Mouse (Mus musculus): Measurements from ENCODE around the gene Cacng2.

Cacng2 gene

DNA sequence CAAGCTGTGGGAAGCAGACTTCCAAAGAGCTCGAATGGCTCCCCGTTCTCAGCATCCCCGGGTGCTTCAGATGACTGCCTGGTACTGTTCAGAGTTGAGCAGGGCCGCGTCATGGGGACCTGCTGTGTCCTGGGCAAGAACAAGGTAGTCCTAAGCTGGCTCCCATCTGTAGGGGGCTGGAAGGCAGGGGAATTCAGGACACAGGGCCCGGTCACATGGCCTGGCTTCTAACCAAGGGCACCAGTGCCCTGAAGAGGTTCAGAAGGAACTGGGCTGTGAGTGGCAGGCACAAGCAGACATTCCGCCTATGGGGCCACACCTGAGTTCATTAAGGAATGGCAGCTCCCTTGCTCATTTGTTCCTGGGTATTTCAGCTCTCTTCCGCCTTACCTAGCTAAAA, 37.7 kb downstream of the Cacng2 start:
- DNase-seq (ENCODE audit: low spot score in 2 of 2), result no peak

DNA sequence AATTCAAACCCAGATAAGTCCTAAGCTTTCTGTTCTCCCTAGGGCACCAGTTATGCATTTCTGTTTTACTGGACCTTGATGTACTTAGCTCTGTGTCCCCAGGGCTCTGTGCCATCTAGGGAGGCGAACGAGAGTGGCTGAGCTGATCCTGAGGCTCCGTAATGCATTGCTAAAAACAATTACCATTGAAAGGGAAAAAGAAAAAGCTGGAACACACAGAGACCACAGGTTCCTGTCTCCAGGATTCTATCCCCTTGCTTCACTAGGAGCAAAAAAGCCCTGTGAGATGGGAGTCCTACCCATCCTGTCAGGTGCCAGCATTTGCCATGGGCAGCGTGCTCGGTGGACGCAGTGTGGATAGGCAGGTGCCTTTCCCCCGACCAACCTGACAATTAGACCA, 38.4 kb downstream of the Cacng2 start:
- no peak for DNase-seq (ENCODE audit: low spot score in 2 of 2)

DNA sequence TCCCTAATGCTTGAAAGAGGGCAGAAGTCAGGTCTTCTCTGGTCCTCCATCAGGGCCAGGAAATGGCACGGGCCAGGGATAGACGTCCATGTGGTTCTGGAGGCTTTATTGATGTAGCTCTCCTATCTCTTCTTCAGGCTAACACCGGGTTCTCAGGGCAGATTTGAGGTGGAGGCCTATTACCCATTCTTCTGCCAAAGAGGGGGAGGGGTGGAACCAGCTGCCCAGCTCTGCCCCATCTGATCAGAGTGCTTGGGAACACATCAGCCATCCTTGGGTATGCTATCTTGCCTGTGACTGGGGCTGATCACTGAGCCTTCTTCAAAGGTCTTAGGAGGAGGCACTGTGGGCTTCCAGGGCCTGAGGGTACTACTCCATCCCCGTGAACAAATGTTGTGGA, 39.5 kb downstream of the Cacng2 start:
- DNase-seq (ENCODE audit: low spot score in 2 of 2), result no peak

DNA sequence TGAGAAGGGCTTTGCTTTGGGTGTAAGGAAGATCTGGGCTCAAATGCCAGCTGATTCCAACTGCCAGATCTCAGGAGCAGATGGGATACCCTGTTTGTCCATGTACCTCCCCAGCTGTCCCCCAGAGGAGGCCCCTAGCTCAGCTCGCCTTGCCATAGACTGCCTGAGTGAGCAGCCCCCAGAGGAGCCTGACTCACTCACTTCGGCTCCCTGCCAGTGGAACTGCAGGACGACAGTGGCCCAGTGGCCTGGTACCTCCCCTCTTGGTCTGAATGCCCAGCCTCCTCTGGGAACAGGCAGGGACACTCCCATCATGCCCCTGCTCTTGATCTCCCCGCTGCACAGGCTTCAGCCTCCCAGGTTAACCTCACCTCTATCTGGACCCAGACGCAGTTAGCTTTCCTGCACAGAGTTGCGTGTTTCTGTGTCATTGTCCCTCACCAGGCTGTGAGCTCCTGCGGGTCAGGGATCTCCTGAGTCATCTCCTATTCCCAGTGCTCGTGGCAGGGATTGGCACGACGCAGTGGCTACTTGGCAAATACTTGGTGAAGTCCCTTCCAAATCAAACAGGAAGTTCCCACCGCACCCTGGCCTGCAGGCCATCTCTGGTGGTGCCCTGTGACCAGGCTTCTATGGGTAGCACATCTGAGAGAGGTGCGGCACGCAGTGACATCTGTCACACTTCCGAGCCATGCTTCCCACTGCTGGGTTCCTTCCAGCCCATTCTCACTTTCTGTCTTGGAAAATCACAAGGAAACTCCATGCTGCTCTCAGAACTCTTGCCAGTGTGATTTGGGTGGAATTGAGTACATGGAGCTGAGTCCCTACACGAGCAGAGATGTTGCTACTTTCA, 40.8 kb downstream of the Cacng2 start:
- peak in 1 of 2 experiments; percentile 51 for DNase-seq (ENCODE audit: low spot score in 2 of 2)

DNA sequence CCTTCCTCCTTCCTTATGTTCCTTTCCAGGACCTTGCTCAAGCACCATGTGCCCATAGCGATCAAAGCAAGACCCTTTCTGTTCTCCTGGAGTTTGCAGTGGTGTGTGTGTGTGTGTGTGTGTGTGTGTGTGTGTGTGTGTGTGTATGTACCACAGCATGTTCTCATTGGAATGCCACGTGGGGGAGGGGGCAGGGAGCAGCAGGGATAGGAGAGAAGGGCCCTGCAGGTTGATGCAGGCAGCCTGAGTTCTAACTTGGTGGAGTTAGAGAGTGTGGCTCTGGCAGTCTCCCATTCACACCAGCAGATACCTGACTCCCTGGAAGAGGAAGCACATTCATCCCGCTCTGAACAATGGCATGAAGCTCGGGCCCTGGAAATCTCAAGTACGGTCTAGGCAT, 41.6 kb downstream of the Cacng2 start:
- no peak for DNase-seq (ENCODE audit: low spot score in 2 of 2)

DNA sequence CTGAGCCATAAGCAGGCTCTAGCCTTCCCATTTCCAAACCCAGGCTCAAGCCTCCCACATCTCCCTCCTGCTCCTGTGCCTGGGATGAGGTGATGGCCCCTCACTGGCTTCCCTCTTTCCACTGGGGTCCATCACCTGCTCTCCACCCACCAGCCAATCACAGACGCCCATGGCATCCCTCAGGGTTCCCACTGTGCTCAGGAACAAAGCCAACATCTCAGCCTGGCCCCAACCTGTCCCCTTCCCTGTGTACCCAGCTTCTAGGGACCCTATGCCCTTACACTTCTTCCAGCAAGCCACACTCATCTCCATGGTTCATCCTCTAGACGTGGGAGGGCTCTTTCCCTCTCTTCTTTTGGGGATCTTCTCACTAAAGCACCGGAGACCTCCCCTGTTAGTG, 43.9 kb downstream of the Cacng2 start:
- no peak for DNase-seq (ENCODE audit: low spot score in 2 of 2)

DNA sequence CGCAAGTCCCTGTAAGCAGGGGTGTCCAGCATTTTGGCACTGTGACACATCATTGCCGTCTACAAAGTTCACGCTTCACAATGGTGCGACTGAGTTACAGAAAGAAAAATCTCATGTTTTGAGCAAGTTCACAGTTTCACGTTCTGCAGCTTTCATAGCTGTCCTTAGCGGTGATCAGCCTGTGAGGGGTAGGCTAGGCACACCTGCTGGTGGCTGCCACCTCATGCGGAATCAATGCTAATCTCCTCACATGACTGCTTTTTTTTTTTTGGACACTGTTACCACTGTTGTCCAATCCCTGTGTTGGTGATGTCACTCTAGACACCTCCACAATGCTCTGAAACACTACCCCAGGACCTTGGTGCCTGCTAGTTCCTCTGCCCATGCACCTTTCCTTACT, 46.7 kb downstream of the Cacng2 start:
- no peak for DNase-seq (ENCODE audit: low spot score in 2 of 2)

DNA sequence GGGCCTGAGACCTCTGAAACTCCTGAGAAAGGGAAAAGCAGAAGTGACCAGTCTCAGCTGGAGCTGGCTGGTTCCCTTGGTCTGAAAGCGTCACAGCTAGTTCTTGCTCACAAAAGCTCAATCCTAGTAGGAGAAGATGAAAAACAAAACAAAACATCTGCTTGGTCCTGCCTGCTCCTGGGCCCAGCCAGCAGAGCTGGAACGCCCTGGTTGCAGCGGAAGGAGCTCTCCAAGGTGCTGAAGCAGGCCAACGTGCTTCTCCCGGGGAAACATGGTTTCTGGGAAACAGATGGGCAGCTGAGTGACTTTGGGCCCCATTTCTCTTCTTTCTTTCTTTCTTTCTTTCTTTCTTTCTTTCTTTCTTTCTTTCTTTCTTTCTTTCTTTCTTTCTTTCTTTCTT, 53.4 kb downstream of the Cacng2 start:
- no peak for DNase-seq (ENCODE audit: low spot score in 2 of 2)

DNA sequence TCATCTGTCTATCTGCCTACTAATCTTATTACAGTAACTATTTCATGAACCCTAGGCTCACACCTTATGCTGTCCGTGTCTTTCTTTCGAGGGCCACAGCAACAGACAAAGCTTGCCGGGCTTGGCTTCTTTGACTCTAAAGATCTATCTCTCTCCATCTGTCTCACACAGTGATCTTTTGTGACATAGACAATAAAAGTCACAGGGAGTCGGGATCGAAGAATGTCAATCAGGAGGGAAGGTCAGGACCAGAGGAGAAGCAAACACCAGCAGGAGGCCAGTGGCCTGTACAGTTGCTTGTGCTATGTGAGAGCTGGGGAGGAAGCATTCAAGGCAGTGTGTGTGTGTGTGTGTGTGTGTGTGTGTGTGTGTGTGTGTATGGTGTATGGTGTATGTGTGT, 54.3 kb downstream of the Cacng2 start:
- no peak for DNase-seq (ENCODE audit: low spot score in 2 of 2)

DNA sequence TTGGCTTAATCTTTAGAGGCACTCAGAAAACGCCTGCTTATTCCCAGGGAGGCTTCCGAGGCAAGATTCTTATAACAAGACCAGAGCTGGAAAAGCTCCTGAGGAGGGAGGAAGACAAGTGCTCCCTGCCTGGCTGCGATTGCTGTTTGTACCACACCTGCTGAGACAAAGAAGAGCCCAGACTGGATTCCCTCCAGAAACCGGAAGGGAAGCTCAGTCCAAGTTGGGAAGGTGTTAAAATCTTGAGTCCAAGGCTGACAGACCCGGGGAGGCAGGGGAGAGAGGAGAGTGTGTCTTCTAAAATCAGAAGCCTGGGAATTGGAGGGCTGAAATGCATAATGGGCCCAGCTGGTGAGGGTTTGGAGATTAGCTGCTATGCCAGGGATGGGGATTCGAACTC, 55.5 kb downstream of the Cacng2 start:
- peak in 1 of 2 experiments; percentile 59 for DNase-seq (ENCODE audit: low spot score in 2 of 2)

DNA sequence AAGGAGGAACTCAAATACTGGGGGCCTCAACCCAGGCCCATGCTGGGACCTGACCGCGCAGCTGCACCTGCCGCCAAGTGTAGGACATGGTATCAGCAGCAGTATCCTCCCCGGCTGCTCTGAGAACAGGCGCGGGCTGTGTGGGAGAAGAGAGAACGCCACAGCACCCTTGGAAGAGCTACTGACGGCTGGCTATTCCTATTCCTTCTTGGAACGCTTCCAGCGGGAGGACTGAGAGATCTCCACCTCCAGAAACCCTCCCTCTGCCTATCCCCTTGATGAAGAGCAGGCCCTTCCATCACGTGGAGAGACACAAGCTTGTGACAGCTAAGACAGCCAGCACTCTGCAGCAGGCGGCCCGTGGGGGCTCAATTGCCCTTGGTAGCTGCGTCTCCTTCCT, 57.4 kb downstream of the Cacng2 start:
- DNase-seq (ENCODE audit: low spot score in 2 of 2), result peak in 1 of 2 experiments; percentile 69

DNA sequence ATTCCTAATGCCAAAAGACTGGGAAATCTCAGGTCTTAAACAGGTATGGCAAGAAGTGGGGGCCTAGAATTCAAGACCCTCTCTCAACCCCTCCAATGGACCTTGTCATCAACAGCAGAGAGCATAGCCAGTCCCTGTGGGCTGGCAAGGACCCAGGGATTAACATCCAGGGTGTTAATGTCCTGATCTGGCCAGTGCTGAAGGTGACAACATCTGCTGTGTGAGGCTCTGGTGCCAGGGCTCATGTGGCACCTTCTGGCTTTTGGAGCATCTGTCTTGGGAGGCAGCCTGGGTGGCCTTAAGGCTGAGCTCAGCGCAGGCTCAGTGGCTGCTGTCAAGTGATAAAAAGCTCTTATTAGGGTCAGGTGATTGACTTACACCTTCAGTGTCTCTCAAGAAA, 62.9 kb downstream of the Cacng2 start:
- no peak for DNase-seq (ENCODE audit: low spot score in 2 of 2)

DNA sequence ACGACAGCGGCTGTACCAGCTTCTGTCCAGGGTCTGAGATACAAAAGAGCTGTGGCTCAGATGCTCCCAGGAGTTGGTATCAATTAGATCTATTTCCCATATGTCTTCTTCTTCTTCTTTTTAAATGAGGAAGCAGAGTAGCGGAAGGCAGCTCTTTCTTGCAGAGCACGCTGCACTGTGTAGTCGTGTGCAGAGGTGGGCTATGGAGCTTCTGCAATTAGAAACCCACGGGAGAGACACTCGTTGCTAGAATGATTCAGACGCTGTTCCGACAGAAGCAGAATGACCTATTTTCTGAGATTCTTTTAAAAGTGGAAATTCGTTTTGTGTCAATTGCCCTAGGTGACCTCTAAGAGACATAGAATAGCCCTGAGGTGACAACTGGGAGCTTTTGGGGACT, 69.1 kb downstream of the Cacng2 start:
- DNase-seq (ENCODE audit: low spot score in 2 of 2), result peak in 1 of 2 experiments; percentile 42

DNA sequence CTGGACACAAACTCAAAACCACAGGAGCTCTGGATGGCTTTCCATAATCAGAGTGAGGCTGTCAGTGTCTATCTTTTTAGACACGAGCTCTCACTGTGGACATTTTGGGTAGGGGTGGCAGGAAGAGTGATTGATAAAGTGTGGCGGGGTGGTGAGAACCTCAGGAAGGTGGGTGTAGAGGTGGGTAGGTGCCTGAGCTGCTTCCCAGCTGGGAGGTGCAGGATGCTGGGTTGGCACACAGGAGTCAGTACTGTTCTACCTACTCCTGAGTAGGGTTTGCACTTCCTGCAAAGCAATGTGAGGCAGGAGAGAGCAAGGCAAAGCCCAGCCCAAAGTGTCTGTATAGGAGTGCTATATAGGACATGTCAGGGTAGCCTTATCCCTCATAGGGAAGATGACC, 69.9 kb downstream of the Cacng2 start:
- DNase-seq (ENCODE audit: low spot score in 2 of 2), result no peak

DNA sequence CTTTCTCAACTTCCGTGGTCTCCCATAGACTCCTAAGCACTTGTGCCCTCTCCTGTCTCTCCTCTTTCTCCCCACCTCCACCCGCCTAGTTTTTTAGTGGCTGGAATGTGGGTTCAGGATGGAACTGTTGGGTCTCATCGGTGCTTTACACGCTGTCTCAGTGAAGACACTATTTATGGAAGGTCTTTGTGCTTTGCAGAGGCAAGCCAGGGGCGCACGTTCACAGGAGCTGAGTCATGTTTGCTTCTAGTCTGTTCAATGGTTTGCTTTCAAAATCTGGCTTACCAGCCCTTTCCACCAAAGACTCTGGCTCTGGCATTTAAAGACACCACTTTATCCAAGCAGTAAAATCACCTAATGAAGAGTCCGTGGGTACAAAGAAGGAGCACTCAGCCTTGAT, 74.0 kb downstream of the Cacng2 start:
- peak in 1 of 2 experiments; percentile 57 for DNase-seq (ENCODE audit: low spot score in 2 of 2)

DNA sequence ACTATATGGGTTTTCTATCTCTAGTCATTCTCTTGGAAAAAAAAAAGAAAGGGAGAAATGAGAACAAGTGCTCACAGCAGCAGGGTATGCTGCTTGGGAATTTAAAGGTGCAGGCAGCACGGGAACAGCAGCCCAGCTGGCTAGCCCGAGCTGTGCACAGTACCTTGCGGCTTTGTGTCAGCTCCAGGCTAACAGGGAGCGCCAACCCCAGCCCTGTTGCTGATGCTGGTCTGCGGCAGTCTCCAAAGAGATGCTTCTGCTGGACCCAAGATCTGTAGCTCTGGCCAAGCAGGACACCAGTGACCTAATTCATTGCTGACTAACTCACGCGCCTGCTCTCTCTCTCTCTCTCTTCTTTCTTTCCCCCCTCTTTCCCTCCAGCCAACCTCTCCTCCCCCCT, 74.5 kb downstream of the Cacng2 start:
- peak in 1 of 2 experiments; percentile 33 for DNase-seq (ENCODE audit: low spot score in 2 of 2)

DNA sequence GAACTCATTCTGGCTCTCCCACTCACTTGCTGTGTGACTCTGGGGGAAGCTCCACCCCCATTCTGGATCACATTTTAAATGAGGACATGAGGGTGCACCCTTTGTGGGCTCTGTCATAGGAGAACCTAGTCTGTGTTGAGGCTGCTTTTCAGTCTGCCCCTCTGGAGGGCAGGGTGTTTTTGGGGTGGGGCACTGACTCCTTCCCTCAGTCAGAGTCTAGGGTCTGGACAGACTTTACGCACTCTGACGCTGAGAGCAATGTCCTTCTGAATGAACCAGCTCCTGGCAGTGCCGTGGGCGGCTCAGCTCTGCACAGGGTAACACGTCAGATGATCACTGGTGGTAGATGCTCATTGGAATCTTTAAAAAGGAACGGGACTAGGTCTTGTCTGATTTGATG, 75.0 kb downstream of the Cacng2 start:
- DNase-seq (ENCODE audit: low spot score in 2 of 2), result peak; percentile 57 to 76

DNA sequence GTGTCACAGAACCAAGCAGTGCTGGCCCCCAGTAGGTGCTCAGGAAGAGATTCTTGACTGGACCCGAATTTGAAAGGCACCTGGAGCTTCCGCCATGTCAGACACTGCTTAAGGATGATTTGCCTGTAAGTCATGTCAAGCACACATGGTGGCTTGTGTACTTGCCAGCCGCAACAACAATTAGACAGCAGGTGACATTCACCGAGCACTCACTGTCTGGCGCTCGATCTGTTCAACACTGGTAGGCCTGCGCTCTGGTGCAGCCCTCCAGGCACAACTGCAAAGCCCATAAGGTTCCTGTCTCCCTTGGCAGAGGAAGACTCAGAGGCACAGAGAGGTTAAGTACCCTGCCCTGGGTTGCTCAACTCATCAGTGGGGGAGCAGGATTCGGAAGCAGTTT, 77.1 kb downstream of the Cacng2 start:
- DNase-seq (ENCODE audit: low spot score in 2 of 2), result no peak

DNA sequence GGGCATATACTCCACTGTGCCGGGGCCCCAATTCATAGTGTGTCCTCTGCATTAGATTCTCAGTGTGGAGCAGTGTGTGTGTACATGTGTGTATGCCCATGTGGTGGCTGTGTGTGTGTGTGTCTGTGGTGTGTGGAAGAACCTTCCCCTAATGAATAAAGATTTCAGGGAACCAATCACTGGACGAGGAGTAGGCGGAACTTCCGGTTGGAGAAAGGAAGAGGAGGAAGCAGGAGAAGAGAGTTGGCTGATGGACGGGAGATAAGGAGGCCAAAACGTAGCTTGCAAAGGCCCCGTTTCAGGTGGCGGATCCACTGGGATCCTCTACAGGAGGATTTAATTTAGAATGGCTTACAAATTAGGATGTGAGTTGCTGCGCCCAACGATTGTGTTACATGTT, 82.2 kb downstream of the Cacng2 start:
- no peak for DNase-seq (ENCODE audit: low spot score in 2 of 2)

DNA sequence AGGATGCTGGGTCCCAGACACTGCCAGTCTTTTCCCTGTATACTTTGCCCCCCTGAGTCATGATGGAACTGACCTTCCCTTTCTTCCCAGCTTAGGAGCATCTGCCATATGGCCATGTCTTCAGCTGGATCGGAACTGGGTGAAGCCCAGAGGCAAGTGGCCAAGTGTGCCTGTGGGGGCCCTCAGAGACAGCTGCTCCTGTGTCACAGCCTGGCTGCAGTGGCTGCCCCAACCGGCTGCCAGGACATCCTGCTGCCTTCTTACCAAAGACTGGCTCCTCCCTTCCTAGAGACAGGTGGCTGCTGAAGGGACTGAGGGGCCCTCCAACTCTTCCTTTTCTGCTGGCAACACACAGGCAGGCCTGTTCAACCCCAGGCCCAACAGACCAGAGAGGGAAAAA, 83.2 kb downstream of the Cacng2 start:
- no peak for DNase-seq (ENCODE audit: low spot score in 2 of 2)

DNA sequence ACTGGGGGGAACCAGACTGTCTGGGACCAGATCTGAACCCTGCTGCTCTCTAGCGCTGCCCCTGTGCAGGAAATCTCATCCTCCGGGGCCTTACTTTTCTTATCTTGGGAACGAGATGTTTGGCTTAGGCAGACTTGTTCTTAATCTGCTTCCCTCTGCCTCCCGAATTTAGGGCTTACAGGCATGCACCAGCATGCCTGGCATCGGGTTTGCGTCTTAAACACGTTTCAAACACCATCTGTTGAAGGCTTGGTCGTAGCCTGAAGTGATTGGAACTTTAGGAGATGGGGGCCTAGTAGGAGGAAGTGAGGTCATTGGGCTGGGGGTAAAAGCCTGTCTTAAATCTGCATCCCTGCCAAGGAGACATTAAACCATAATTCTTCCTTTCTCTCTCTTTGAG, 89.9 kb downstream of the Cacng2 start:
- DNase-seq (ENCODE audit: low spot score in 2 of 2), result no peak

DNA sequence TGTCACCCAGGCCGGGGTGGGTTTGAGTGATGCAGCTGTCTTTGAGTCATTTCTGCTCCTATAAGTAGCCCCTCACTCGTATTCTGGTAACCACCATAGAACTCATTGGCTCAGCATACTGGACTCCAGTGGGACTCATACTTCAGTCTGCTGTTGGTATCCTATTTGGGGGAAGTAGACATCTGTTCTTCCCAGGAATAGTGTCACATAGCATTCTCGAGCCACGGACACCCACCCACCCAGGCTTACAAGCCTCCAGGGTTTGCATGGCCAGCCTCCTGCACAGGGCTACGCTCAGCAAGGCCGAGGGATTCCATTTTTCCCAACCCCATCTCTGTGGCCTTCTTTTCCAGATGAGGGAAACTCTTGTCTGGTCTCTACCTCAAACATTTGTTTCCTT, 93.3 kb downstream of the Cacng2 start:
- peak in 1 of 2 experiments; percentile 35 for DNase-seq (ENCODE audit: low spot score in 2 of 2)

DNA sequence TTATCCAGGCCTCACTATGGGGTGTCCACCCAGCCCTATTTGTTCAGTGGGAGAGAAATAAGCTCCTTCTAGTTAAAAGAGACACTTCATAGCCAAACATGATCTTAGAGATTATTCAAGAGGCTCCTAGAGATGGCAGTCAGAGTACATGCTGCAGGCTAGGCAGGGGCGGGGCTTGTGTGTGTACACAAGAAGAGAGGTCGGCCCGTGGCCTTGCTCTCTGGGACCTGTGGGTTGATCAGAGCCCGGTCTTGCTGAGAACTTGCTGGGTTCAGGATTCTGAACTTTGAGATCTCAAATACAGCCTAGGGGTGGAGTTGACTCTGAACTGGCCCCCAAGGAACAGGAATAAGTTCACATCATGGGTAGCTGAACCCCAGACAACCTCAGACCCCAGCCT, 95.6 kb downstream of the Cacng2 start:
- no peak for DNase-seq (ENCODE audit: low spot score in 2 of 2)

DNA sequence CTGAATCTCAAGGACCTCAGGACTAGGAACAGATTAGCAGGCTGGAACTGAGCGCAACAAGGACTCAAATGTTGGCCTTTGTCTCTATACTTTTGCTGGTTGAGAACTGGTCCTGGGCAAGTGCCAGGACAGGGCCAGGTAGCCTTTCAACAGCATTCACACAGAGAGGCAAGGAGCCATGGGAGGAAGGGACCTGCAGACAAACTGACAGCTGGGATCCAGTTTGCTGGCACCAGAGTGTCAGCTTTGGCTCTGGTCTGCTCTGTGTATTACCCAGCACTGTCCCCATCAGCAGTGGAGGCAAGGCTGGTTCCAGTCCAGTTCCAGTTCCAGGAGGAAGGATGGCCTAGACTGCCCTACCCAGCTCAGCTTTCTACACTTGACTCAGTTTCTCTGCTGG, 105.8 kb downstream of the Cacng2 start:
- no peak for DNase-seq (ENCODE audit: low spot score in 2 of 2)

Measured in left cerebral cortex, adult 9 months (tissue).